Mouse (Mus musculus) heart, adult 11 months (tissue): ENCODE results near the gene Tsnax.
A peak's percentile ranks its signal among the peaks of the same experiment; 100 is the strongest.

Experiments
- DNase-seq: peaks from one replicate; pipeline ENCODE4 v3.0.0; 2022

The Tsnax gene

DNA sequence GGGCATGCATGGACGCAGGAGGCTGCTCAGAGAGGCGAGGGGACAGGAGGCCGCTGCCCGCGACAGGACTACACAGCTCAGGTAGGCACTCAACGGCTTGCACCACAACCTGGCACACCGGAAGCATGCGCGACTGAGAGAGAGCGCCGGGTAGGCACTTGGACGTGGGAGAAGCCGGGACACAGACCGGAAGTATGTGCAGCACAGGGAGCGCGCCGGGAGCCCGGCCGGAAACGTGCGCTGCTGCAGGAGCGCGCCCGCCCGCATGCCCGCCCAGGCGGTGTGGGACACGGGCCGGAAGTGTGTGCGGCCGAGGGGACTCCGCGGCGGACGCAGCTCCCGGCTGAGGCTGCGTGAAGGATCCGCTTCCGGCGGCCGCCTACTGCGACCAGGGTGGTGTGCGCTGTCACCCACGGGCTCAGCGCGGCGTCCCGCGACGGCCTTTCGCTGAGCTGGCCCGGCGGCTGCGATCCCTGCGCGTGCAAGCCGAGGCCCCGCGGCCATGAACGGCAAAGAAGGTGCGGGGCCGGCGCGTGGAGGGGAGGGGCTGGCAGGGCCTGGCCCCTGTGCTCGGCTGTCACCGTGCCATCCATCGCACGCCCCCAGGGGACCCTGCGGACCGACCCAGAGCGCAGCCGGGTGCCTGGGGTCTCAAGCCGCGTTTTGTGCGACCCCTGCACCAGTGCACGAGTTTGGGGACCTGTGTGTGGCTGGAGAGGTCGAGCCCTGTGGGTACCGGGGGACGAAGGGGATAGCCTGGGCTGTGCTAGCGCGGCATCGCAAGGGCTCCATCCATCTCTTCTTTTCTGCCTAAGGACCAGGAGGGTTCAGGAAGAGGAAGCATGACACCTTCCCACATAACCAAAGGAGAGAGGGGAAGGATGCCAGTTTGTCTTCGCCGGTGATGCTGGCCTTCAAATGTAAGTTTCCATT lies at the start of gene Tsnax:
TSS of gene Tsnax (plus strand) at position 303 of the 933 bp plus-strand sequence.
- peak; percentile 99 for DNase-seq

DNA sequence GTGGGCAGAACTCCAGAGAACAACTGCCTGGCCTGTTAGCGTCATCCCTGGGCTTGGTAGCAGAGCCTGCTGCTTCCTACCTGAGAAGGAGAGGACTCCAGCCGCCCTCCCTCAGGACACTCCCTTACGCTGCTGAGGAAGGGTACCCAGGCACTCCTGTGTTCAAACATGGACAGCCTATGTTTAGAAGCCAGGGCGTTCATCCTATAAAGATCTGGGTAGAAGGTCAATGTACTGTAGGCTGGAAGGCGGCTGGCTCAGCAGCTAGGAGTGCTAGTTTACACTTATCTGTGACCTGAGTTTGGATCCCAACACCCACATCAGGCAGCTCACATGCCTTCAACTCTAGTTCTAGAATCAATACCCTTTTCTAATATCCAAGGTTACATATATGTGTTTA lies 49.6 kb upstream of the Tsnax start:
- DNase-seq, result no peak

DNA sequence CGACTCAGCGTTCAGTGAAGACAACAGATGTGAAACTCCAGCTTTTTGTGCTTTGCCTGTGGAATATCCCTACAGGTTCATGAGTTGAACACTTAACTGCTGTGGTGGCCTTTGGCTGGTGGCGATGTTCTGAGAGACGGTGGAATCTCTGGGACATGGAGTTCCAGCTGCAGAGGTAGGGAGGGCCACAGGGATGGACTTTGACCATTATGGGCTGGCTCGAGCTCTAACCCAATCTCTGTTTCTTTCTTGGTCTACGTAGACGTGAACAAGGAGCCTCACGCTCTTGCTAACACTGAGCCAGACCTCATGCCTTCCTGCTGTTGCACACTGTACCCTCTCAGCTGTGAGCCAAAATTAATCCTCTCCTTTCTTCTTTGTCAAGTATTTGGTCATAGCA lies 47.8 kb upstream of the Tsnax start:
- no peak for DNase-seq

DNA sequence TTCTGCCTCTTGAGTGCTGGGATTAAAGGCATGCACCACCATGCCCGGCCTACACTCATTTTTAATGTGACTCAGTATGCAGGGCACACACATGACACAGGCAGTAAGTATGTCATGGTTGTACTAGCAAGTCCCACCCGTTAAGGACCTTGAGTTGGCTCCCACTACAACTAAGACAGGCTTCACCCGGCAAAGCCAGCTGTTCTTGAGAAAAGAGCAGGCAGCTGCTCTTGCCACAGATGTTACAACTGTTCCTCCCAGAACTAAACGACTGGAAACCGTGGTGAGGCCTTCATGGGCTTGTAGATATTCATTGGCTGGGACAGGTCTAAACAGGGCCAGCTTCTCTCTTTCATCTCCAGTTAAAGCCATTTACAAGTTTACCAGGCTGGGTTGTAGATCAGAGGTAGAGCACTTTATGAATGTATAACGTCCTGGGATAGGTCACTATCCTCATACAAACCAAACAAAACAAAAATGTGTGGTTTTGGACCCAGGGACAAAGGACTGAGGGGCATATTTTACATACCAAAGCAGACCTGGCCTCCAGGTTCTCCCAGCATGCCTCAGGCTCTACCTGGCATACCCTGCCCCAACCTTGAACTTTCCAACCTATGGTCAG lies 42.4 kb upstream of the Tsnax start:
- no peak for DNase-seq

- DNase-seq, result no peak
These were observed 39.6 kb upstream of the Tsnax start for GRCm38 (mm10) chr8:124973221-124973620.

GRCm38 (mm10) chr8:124974254-124974653 lies 38.5 kb upstream of the Tsnax start:
- no peak for DNase-seq

GRCm38 (mm10) chr8:124976211-124976610 lies 36.6 kb upstream of the Tsnax start:
- no peak for DNase-seq

- no peak for DNase-seq
These were observed 34.8 kb upstream of the Tsnax start for GRCm38 (mm10) chr8:124978026-124978425.

- no peak for DNase-seq
These were observed 32.8 kb upstream of the Tsnax start for GRCm38 (mm10) chr8:124980036-124980435.

DNA sequence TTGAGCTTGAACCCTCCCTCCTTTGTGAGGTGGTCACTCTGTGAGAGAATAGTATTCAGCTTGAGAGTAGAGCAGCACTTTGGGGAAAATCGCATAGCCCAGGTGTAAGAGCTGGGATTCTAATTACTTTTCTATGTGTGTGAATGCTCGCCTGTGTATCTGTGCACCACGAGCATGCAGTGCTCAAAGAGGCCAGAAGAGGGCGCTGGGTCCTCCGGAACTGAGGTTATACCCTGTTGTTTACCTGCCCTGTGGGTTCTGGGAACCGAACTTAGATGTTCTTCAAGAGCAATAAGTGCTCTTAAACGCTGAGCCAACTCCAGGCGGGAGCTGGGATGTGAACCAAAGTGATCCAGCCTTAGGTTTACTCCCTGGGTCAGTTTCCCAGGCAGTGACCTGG lies 32.0 kb upstream of the Tsnax start:
- no peak for DNase-seq

- no peak for DNase-seq
These were observed 21.7 kb upstream of the Tsnax start for GRCm38 (mm10) chr8:124990923-124991667.

GRCm38 (mm10) chr8:124991668-124991926 lies 21.2 kb upstream of the Tsnax start:
- no peak for DNase-seq

- DNase-seq, result no peak
These were observed 17.0 kb upstream of the Tsnax start for GRCm38 (mm10) chr8:124995776-124996175.

GRCm38 (mm10) chr8:125024085-125024484 lies 11.3 kb downstream of the Tsnax start:
- peak; percentile 97 for DNase-seq

- DNase-seq, result peak; percentile 55
These were observed 14.4 kb downstream of the Tsnax start for GRCm38 (mm10) chr8:125027211-125027610.

GRCm38 (mm10) chr8:125028841-125029240 lies 16.0 kb downstream of the Tsnax start:
- DNase-seq, result peak; percentile 88

- peak; percentile 90 for DNase-seq
These were observed 18.5 kb downstream of the Tsnax start for GRCm38 (mm10) chr8:125031276-125031675.

DNA sequence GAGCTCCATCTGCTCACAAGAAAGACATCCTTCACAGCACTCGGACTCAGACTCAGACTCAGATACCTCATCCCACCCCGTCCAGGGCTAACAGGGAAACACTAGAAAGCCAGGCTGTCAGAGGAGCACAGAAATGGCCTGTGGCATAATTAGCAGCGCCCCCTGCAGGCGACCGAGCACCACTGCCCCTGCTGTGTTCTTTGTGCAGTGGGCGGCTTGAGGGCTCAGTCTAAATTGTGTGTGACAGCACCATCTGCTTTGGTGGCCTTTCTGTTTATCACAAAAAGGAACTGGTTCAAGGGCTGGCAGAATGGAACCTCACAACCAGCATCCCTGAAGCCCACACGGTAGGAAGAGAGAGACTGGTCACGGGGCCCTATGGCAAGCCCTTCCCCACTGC lies 21.9 kb downstream of the Tsnax start:
- peak; percentile 93 for DNase-seq

DNA sequence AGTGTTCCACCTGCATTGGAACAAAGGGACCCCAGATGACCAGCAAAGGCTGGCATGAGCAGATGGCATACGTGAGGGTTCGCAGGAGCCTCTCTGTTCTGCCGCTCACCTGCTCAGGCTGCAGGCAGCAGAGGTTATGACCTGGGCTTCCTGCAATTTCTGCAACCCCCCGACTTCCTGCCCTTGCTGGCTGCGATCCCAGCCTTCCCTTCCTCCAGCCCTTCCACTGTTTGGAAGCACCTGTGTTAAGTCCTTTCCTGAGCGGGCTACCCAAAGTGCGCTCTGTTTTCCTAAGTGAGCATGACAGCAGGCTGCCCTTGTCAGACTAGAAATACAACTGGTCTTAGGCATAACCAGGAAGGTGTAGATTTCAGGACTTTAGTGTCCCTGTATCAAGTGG lies 24.3 kb downstream of the Tsnax start:
- DNase-seq, result peak; percentile 97

- peak; percentile 99 for DNase-seq
These were observed 25.9 kb downstream of the Tsnax start for GRCm38 (mm10) chr8:125038731-125039130.

- DNase-seq, result peak; percentile 86
These were observed 28.0 kb downstream of the Tsnax start for GRCm38 (mm10) chr8:125040587-125041375.

DNA sequence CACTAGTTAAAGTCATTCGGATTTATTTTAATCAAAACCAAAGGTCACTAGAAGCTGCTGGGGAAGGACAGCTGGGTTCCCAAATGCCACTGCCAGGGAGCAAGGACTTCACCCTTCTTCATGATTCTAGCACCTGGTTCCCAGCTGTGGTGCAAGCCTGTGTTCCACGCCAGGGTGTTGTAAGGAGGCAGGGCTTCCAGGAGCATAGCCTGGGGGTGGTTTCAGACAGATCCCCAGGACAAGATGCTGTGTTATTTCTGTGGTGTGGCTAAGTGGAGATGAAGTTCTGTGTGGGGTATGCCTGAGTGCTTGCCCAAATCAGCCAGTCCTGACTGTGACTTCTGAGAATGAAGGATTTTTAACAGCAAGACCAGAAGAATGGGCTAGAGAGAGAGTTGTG lies 28.7 kb downstream of the Tsnax start:
- peak; percentile 86 for DNase-seq

DNA sequence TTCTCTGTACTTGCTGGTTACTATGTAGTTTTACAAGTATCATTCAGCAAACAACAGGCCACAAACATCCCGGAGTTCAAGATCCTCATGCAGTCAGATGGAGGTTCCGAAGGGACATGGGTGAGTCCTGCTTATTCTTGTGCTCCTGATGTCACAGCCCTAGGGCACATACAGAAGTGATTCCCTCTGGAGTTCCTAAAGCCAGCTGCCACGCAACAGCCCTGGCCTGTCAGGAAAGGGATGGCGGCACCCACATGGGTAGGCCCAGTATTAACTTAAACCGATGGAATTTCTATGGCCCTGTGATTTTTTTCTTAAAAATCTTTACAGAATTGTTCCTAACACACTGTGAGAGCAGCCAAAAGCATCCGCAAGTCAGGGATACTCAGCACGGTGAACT lies 30.6 kb downstream of the Tsnax start:
- DNase-seq, result peak; percentile 93
